Mouse (Mus musculus) cerebellum, postnatal 25 days (tissue): ENCODE measurements at regions not wholly inside any gene's neighbourhood (a gene's known extent, or its start where the extent isn't known, plus 50 kb on each side); places are given as distances from the start of the nearest gene placed in this dataset.
A peak's percentile ranks its signal among the peaks of the same experiment; 100 is the strongest.
"Not testable (repeated sequence)": the region's sequence is repeated elsewhere in the genome, so short reads cannot be mapped to it uniquely, and the experiment has no call there.

Experiments used
- DNase-seq, 2 experiments: peaks; one replicate each; pipeline ENCODE4 v3.0.0; 2021; ENCODE audit warnings: mixed read lengths in 2 of 2

GRCm38 (mm10) chr10:96188168-96188567 is 51.8 kb downstream of the Gm5426 start:
- no peak for DNase-seq

DNA sequence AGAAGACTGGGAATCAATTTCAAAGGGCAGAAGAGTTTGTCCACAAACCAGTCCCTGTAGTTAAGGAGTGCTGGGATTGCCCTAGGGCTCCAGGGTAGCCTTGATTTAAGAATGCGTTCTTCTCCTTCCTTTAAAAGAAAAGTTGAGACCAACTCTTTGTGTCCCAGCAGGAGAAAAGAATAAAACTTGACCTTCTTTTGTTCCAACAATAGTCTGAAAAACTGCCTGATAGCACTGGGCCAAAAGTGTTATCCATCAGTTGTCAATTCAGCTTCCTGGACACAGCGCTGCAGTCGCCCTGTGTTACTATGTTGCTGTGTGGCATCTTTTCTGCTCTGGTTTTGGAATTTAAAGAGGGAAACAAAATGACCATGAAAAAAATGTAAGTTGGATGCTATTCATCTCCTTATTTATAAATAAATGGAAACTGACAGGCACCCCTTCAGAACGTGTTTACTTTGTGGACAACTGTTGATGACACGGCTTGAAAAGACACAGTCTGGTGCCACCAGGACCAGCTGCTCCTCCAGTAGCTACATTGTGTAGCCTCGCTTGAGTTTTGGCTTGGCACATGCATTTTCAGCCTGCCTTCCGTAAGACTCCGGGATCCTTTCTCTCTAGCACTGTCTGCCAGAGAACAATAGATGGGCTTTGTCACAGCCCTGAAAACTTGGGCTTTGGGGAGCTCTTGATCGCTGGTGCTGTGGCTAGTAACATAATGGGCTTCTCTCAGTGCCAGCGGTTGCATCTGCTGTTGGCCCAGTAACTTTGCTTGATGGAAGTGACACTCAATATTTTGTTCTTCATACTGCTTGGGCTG is 54.0 kb downstream of the Gm5426 start:
- DNase-seq, result peak in 1 of 2 experiments; percentile 25

- peak; percentile 27 to 37 for DNase-seq
Observed at GRCm38 (mm10) chr10:96200932-96201641, 64.7 kb downstream of the Gm5426 start.

DNA sequence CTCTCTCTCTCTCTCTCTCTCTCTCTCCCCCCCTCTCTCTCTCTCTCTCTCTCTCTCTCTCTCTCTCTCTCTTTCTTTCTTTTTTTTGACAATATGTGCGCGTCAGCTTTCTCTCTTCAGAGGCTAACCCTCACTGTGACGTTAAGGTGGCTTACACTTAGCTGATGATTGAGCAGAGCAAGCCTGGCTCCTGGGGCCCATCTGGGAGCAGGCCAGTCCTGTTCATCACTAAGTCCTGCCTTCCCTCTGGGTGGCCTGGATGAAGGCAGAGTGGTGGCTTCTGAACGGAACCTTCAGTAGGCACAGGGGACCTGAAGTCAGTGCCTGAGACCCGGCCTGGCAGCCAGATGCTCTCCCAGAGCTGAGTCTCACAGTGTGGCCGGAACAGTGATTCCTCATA is 65.5 kb downstream of the Gm5426 start:
- no peak for DNase-seq

DNA sequence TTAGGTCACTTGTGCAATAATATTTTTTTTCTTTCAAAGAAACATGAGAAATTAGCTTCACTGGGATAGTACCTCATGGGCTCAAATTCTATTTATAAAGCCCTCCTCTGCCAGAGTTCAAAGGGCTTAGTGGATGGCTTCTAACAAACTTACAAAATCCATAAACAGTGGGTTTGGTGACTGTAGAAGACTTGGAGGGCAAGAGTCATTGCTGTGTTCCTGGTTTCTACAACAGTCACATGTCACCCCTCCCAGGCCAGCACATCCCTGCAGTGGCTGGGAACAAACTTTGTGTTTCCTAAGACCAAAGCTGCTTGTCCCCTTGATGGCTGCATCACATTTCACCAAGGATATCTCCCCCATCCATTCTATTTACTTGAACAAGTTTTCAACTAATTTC is 66.5 kb downstream of the Gm5426 start:
- no peak for DNase-seq

GRCm38 (mm10) chr10:96204198-96204597 is 67.8 kb downstream of the Gm5426 start:
- DNase-seq, result no peak

- no peak for DNase-seq
Observed at GRCm38 (mm10) chr10:96209171-96209570, 72.8 kb downstream of the Gm5426 start.

- DNase-seq, result no peak
Observed at GRCm38 (mm10) chr10:96211189-96211588, 74.8 kb downstream of the Gm5426 start.

- peak; percentile 93 to 96 for DNase-seq
Observed at GRCm38 (mm10) chr10:96213876-96214275, 77.5 kb downstream of the Gm5426 start.

DNA sequence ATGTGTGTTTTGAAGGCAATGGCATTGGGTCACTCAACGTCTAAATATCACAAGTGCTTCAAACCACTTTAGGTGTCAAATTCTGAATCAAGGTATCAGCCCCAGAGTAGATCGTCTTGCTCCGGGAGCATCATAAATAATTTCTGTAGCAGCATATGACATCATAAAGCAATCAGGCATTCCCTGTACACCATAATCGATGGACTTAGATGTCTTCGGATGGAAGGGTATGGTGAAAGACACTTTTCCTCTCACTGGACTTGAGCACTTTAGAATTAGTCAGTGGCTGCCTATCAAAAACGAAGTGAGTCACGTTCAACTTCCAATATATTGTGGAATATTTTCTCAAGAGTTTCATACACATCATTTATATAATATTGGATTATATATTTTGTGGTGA is 77.9 kb downstream of the Gm5426 start:
- no peak for DNase-seq

GRCm38 (mm10) chr10:96214946-96215345 is 78.5 kb downstream of the Gm5426 start:
- DNase-seq, result peak; percentile 93 to 95

GRCm38 (mm10) chr10:96220731-96221130 is 84.3 kb downstream of the Gm5426 start:
- DNase-seq, result no peak

- no peak for DNase-seq
Observed at GRCm38 (mm10) chr10:96230391-96230790, 94.0 kb downstream of the Gm5426 start.

DNA sequence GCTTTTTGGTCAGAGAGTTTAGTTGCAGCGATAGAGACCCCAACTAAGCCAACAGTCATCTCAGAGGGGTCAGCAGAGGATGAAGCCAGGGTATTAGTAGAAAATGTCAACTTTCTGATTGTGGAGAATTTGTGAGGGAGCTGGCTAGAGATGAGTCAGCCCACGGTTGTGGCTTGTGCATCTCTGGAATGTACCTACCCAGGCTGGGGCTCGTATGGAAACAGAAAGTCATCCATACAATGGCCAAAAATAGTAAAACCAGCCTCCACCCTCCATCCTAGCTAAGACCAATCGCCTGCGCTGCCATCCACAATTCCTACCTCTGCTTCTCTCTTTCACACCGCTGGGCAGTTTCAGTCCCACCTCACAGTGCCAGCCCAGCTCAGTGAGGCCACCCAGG is 94.9 kb downstream of the Gm5426 start:
- DNase-seq, result no peak

GRCm38 (mm10) chr10:96232889-96233288 is 96.5 kb downstream of the Gm5426 start:
- DNase-seq, result no peak

DNA sequence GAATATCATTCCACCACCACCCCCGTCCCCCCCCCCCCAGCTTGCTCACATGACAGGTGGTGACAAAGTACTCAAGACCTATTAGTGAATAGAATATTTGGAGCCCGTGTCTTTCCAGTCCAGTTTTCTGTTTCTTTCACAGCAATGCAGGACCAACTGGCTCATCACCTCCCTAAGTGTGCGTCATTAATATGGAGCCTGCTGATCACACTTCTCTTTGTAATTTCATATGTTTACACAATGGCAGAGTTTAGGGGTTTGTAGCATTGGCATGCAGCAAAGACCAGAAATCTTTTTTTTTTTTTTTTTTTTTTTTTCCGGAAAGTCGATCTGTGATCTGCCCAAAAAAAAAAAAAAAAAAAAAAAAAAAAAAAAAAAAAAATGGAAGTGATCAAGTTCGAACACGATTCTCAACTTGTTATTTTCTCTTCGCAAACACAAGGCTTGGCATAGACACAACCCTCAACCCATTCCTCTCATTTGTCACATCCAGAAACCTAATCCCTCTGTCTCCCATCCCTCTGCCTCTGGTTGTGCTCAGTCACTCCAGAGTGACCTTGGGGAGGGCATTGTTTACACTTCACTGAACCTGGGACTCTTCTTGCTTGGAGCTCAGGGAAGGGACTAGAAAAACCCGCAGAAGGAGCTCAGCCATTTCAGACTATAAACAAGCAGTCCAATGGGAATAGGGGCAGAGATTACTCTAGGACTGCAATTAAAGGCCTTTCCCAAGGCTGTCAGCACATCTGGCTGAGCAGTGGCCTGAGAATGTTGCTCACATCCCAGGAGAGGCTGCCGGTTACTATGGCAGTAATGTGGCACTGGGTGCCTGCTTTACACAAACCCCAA is 98.4 kb downstream of the Gm5426 start:
- DNase-seq, result no peak

GRCm38 (mm10) chr10:96236031-96236430 is 99.6 kb downstream of the Gm5426 start:
- not testable (repeated sequence) for DNase-seq

DNA sequence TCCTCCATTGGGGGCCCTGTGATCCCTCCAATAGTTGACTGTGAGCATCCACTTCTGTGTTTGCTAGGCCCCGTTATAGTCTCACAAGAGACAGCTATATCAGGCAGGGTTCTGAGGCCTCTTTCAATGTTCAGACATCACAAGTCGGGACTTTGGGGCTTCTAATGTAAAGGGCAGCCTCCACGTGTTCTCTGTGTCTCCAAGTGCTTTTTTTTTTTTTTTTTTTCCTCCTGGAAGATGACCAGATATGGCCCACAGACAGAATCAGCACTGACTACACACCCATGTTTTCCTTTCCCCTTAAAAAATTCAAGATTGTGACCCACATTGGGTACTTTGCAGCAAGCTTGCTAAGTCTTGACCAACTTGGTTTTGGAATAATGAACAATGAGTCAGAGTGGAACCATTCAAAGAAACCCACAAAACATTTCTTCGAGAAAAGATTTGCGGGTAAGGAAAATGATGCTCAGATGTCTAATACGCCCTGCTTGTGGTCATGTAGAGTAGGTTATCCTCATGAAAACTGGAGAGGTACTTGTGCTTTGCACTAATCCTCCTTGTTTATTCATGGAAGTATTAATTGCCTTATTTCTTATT is 100.5 kb downstream of the Gm5426 start:
- DNase-seq, result no peak

DNA sequence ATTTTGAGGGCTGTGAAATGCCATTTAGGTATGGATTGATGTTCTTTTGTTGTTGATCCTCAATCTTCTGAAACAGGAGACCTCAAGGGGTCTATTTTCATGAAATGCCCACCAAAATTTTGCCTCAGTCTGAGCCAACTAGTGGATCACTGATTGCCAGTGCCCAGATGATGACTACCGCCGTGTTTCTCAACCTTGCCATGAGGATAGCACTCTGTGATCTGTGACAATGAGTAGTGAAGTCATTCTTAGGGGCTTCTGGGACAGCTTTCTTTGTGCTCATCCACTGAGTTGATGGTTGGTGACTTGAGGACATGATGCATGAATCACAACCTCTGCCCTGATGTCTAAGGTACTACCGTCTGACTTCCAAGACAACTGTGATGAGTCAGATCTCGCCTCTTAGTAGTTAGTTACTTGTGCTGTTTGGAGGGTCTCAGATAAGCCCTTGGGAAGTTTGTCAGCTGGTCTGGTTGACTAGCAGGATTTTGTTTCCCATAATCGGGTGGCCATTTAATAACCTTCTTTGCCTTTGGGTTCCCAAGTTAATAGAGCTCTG is 101.2 kb downstream of the Gm5426 start:
- DNase-seq, result no peak

GRCm38 (mm10) chr10:96238251-96238650 is 101.8 kb downstream of the Gm5426 start:
- DNase-seq, result no peak

- DNase-seq, result no peak
Observed at GRCm38 (mm10) chr10:96238850-96239249, 102.4 kb downstream of the Gm5426 start.

- DNase-seq, result no peak
Observed at GRCm38 (mm10) chr10:96240591-96240990, 104.2 kb downstream of the Gm5426 start.

DNA sequence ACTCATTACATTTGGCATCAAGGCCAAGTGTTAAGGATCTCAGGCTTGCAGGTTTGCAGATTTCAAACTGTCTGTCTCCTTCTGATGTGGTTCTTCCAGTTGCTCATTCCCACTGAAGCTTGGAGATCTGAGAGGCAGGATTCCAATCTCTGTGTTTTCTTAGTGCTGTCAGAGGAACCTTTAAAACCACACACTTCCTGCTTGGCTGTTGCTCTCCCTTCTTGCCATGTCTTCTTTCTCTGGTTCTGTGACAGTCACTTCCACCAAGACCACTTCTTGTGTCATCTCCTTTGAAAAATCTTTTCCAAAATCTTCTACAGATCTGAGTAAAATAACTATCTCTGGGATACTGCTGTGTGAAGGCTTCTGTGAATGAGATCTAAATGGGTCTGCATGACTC is 117.3 kb downstream of the Gm5426 start:
- no peak for DNase-seq
